Mouse (Mus musculus) spleen, postnatal 4 days (tissue): ENCODE data around the gene Il10rb.

Source experiments
- DNase-seq, 2 experiments: peaks; one replicate each; pipeline ENCODE4 v3.0.0; 2022; ENCODE audit warnings: low spot score in 2 of 2

The Il10rb gene

GRCm38 (mm10) chr16:91382261-91382790, 23.6 kb upstream of the Il10rb start:
- DNase-seq: no peak

GRCm38 (mm10) chr16:91384221-91384620, 21.7 kb upstream of the Il10rb start:
- DNase-seq: no peak

- no peak for DNase-seq
Measured at GRCm38 (mm10) chr16:91385621-91386020, 20.3 kb upstream of the Il10rb start.

- DNase-seq: no peak
Measured at GRCm38 (mm10) chr16:91386419-91387120, 19.4 kb upstream of the Il10rb start.

GRCm38 (mm10) chr16:91387121-91387486, 18.9 kb upstream of the Il10rb start:
- no peak for DNase-seq

- DNase-seq: no peak
Measured at GRCm38 (mm10) chr16:91390100-91390499, 15.9 kb upstream of the Il10rb start.

GRCm38 (mm10) chr16:91391421-91391820, 14.5 kb upstream of the Il10rb start, which contains the start of gene Gm21970:
TSS of gene Gm21970 (plus strand) at chr16:91391721.
- no peak for DNase-seq

GRCm38 (mm10) chr16:91394826-91395410, 11.0 kb upstream of the Il10rb start:
- DNase-seq: no peak

GRCm38 (mm10) chr16:91395633-91396392, 10.2 kb upstream of the Il10rb start:
- DNase-seq: no peak

- DNase-seq: no peak
Measured at GRCm38 (mm10) chr16:91396844-91397537, 9.0 kb upstream of the Il10rb start.

- no peak for DNase-seq
Measured at GRCm38 (mm10) chr16:91398030-91398429, 7.9 kb upstream of the Il10rb start.

- no peak for DNase-seq
Measured at GRCm38 (mm10) chr16:91398944-91399343, 7.0 kb upstream of the Il10rb start.

- DNase-seq: no peak
Measured at GRCm38 (mm10) chr16:91401569-91402165, 4.3 kb upstream of the Il10rb start.

- no peak for DNase-seq
Measured at GRCm38 (mm10) chr16:91403784-91404183, 2.2 kb upstream of the Il10rb start.

- DNase-seq: no peak
Measured at GRCm38 (mm10) chr16:91404187-91404586, 1.8 kb upstream of the Il10rb start.

GRCm38 (mm10) chr16:91404828-91405577, 961 bp upstream of the Il10rb start:
- no peak for DNase-seq

GRCm38 (mm10) chr16:91406585-91407220, 739 bp downstream of the Il10rb start:
- peak; percentile 56 to 82 for DNase-seq

- DNase-seq: no peak
Measured at GRCm38 (mm10) chr16:91413102-91413844, 7.3 kb downstream of the Il10rb start.

- no peak for DNase-seq
Measured at GRCm38 (mm10) chr16:91415391-91416189, 9.6 kb downstream of the Il10rb start.
